Mouse (Mus musculus): Measurements from ENCODE around the gene Nbea.
"Not testable (repeated sequence)": the region's sequence is repeated elsewhere in the genome, so short reads cannot be mapped to it uniquely, and the experiment has no call there.

Gene Nbea

DNA sequence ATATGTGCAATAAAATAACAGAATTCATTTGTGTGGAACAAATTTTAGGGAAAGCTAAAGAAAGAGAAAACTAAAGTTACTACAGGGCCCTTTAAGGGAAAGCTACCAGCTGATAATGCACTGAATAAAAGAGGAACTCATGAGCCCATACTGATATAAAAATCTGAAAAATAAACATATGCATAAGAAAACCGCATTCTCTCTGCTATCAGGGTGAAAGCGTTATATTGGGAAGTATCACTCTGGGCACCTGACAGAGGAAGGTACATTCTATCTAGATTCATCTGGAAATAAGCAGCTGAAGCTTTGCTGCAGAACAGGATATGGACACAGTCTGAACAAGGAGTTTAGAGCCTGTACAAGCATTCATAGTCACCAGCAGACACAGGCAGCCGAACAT, 148.9 kb downstream of the Nbea start:
- no peak for DNase-seq (ENCODE audit: low read depth, low spot score)

DNA sequence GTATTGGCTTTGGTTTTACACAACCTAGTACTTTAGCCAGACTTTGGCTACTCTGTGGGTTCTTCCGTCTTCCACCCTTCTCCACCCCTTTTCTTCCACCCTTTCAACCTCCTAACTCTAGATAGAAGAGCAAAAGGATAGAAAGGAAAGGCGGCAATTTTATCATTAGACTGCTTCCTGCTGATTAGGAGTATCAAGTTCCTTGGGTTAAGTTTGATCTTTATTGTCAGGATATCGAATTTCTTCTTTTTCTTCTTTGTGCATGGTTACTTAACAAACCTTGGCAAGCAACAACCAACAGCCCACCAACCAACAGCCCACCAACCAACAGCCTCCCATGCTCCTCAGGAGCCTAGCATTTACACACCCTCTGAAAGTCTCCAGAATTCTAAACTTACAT, 165.0 kb downstream of the Nbea start:
- DNase-seq (ENCODE audit: low read depth, low spot score) = no peak

DNA sequence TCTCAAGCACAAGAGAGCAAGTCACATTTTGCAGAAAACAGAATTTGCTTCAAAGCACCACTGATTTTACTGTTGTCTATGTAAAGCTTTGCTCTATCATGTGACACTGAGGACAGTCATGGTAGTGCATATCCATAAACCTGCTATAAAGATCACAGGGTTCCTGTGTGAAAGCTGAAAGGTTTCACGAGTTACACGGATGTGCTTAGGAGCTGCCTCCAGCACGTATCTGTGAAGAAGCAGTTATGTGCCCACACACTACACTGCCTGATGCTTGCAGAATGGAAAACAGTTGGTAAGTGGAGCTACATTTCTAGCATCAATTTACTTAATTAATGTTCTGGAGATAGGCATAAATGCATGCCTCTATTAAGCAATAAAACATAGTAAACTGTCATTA, 172.4 kb downstream of the Nbea start:
- DNase-seq (ENCODE audit: low read depth, low spot score) = no peak

DNA sequence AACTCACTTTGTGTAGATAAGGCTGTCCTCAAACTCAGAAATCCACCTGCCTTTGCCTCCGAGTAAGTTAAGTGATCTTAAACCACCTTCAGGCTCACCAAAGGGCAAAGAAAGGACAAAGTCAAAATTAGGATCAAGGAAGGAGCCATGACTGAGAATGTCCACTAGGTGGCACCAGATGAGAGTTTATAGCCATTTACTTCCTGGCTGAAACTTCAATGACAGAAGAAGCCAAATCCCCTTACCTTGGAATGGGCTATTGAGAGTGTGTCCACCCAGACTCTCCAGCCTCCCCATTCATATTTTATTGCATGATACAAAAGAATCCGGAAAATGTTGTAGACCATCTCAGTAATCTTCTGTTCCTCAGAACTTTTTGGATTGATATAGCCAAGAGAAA, 175.5 kb downstream of the Nbea start:
- peak; percentile 39 for DNase-seq (ENCODE audit: low read depth, low spot score)

DNA sequence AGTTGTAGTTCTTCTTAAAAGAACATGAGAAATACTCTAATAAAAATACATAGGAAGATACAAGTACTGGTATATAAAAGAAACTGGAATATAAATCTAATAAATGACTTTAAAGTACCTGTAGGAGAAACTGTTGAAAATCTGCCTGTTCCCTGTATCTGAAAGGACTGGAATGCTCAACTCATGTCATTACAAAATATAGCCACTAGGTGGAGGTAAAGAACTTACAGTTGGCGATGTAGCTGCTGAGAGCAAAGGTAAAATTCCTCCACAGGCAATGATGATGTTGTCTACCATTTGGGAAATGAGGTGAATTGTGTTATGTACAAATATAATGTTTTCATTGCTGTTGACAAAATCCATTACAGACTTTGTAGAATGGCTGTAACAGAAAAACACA, 183.2 kb downstream of the Nbea start:
- DNase-seq (ENCODE audit: low read depth, low spot score) = peak; percentile 47

DNA sequence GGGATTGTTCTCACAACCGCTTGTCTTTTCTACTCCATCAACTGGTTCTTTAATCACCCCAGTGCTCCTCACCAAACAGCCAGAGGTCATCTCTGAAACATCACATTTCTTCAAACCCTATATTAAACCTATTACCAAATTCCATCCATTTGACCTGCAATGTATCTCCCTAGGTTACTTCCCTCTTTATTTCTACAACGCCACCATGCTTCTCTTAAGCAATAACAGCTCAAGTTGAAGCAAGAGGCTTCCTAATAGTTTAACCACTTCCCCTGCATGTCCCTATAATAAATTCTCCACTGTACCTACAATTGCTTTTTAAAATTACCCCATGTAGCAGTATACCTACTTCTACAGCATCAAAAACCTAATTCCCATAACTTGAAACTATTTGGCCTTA, 205.1 kb downstream of the Nbea start:
- no peak for DNase-seq (ENCODE audit: low read depth, low spot score)

DNA sequence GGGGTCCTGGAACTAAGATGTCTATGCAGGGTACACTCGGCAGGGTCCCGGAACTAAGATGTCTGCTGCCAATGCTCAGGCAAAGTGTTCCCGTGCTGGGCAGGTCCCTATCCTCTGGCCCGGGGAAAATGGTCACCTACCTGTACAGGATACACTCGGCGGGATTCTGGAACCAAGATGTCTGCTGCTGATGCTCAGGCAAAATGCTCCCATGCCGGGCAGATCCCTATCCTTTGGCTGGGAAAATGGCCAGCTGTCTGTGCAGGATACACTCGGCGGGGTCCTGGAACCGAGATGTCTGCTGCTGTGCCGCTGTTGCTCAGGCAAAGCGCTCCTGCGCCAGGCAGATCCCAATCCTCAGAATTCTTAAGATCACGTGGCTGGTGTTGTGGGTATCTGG, 206.5 kb downstream of the Nbea start:
- not testable (repeated sequence) for DNase-seq (ENCODE audit: low read depth, low spot score)

DNA sequence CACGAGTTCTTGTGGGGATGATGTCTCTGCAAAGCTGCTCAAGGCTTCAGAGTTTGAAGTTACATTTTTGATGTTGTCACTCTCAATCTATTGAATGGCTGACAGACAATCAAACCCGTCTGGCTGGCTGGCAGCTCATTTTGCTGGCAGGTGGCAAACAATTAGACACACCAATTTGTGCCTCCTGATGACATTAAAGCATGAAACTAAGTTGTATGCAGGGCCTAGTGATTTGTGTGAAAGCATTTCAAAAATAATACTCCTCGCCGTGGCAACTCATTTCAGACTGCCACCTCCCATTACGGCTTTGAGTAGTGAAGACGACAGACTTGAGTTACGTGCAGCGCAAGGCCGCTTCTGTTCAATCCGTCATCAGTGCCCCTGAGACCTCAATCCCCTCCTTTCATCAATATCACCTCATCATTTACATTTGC, 217.8 kb downstream of the Nbea start:
- DNase-seq (ENCODE audit: low read depth, low spot score) = no peak

DNA sequence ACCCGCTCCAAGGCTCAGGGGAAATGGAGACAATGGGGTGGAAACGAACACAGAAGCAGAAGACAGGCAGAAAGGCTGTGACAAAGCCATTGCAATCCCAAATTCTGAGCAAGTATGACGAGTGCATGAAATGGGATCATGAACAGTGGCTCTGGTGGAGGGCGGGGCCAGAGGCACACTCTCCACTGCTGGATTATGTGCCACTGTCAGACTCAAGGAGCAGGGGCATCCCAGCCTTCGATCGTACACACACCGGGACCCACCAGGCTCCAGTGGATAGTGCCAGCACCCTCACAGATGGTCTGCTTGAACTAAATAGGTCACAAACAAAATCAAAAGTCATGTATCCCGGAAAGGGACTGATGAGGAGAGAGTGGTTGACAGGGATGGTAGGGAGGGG, 220.5 kb downstream of the Nbea start:
- DNase-seq (ENCODE audit: low read depth, low spot score) = no peak

DNA sequence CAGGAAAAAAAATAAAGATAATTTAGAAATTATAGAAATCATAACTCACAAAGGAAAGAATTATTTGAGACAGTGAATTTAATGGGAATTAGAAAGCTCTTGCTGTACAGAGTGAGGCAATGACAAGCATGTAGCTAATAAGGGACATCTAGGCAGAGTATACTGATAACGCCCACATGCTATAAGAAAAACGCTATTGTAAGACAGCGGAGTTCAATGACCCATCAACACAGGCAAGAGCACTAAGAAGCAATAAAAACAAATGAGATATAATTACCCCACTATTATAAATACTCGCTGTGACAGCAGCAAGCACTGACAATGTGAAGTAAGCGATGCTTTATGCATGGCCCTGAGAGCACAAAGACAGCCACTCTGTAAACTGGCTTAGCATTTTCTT, 233.5 kb downstream of the Nbea start:
- DNase-seq (ENCODE audit: low read depth, low spot score) = no peak

DNA sequence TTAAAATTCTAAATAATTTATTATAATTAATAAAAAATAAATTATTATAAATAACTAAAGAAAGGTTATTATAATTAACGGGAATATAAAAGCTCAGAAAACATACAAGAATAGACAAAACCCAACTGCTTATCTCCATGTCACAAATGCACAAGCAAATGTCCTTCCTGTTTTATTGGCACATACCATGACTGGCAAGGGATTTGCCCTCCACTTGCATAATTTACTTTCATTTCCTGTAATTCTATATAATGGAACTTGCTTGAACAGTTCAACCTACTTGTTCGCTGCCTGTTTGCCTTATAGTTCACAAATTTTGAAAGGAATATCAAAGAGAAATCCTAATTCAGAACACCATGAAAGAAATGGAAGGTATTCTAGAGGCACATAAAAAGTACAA, 234.4 kb downstream of the Nbea start:
- DNase-seq (ENCODE audit: low read depth, low spot score) = no peak

DNA sequence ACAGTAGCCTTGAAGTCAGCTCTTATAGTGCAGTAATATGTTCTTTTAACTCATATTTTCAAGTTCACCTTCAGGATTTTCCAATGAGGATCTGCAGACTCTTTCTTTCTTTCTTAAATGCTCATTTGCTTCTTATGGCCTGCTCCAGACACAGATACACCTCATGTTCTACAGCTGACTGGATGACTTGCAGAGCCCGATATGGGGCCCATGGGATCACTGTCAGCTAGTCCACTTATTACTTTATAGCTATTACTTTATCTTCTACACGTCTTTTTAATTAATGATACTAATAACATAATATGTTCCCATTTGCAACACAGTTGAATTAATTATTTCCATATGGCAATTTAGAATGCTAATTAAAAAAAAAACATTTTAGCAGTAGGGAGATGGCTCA, 256.2 kb downstream of the Nbea start:
- no peak for DNase-seq (ENCODE audit: low read depth, low spot score)

DNA sequence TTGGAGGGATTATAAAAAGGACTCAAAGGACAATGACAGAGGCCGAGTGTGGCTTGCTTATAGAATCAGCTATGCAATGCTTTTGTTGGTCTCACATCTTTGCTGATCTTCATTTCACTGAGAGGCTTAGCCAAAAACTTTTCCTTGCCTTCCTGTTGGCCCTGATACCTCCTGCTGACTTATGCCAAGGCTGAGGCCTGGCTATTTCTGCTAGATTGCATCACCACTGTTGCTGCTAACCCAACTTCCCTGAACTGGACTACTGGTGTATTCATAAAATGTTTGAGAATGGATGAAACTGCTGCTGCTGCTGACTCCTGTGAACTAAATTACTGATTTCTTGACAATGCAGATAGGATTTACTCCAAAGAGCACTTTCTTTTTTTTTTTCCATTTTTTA, 274.2 kb downstream of the Nbea start:
- no peak for DNase-seq (ENCODE audit: low read depth, low spot score)

DNA sequence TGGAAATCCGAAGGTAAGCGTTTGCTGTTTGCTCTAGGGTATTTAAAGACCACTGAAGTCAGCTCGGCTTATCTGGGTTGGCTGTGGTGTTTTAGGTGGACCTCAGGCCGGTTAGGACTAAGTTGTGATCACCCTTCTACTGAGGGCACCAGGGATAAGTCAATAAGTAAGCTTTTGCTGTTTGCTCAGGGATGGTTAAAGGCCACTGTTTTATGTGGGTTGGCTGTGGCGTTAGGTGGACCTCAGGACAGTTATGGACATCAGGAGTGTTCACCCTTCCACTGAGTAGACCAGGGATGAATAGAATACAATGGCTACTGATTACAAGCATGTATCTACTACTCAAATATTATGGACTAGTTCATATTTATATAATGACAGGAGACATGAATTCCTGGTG, 292.9 kb downstream of the Nbea start:
- no peak for DNase-seq (ENCODE audit: low read depth, low spot score)

DNA sequence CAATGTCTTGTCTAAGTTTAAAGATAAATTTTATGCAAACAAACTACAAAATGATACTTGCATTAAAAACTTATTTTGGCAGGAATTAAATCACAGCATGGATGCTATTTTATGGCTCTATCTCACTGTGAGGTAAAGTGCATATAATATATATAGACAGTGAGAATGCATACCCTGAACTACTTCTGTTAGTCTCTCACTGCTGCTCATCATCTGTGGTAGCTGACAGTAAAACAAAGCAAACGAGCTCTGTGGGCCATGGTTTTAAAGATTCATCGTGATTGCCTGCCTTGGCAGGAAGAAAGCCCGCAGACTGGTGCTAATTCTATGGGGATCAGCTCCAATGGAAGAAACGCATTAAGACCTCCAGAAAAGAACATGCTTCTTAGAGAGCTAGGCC, 294.3 kb downstream of the Nbea start:
- DNase-seq (ENCODE audit: low read depth, low spot score) = no peak

DNA sequence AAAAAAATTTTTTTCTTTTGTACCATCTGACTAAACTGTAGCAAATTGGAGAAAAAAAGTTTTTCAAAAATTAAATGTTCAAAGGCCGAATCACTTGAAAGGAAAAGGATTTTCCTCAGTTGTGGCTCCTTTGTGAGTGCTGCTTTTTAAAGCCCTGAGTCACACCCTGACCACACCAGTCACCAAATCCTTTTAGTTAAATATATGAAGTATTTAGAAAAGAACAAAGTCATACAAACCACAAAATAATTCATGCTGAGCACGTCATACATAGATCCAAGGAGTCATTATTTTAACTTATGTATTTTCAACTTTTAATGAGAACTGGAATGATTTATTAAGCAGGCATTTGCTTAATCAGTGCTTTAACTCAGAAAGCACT, 295.7 kb downstream of the Nbea start:
- no peak for DNase-seq (ENCODE audit: low read depth, low spot score)

DNA sequence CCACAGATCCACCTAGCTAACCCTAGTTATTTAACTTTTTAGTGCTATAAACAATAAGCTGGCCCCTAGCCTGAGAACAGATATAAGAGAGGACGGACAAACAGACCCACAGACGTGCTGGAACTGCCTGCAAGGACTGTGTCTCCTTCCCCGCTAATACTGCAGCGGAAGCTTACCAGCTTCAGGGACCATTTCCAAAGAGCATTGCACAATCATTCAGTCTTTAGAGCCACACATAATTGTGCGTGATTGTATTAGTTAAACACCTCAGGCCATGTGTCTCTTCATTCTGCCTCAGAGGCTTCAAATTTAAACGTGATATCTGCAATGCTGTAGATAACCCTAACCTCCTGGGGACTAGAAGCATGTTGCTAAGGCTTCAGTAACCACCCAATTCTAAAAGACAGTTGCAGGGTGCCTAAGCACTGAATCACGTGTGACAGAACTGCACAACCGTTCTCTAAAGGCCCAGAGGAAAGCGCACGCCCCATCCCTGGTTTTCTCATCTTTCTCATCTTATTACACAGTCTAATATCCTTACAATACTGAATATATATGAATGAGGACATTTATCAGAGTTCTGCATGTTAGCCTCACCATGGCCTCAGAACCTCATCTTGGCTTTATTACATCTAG, 296.2 kb downstream of the Nbea start:
- DNase-seq (ENCODE audit: low read depth, low spot score) = no peak

DNA sequence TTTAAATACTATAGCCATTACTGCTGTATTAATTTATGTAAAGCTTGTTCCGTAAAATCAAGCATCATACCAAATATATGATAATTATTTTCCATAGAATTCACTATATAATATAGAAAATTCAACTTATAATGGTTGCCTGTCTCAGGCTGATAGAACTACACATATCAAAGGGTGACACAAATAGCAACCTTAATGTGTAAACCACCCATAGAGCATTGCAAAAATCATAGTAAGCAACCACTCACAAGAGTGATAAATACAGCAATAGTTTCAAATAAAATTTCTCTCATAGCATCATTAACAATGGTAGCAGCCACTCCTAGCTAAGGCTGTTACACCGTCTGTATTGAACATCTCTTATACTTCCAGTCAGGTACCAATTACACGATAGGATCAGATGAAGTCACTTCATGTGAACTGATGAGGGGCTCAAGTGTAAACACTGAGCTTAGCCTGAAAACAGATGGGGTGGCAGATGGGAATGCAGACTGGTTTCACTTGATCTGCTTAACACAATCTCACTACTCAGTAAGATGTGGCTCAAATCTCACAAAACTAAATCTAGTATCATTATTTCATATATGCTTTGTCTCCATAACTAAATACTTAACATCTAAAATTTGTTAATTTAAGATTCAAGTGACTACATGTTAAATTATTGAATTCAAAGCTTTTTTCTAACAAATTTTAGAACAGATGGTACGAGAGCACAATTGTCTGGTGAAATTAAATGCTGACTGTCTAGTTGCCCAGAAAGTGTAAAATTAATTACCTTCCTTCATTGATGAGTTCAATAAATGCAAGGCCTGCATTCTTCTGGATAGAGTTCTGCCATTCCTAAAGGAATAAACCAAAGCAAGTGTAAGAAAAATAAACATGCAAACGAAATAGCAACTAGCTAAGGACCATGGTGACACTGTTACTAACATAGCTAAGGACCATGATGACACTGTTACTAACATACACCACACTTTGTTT, 310.3 kb downstream of the Nbea start:
- DNase-seq (ENCODE audit: low read depth, low spot score) = peak; percentile 75

DNA sequence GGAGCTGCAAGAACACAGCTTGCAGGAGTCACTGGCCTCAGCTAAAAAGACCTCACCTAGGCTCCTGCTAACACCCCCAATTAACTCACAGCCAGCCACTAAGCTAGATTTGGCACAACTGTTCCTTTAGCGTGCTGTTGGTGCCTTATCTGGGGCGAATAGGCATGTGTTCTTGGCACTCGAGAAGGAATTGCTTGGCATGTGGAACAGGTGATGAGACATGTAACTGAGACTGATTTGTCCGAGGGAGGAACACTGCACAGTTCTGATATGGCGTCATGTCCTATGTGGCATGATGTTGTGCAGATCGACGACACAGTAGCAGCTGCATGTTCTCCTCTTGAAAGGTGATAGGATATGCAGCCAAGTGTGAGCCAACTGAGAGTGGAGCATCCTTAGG, 331.0 kb downstream of the Nbea start:
- DNase-seq (ENCODE audit: low read depth, low spot score) = no peak

DNA sequence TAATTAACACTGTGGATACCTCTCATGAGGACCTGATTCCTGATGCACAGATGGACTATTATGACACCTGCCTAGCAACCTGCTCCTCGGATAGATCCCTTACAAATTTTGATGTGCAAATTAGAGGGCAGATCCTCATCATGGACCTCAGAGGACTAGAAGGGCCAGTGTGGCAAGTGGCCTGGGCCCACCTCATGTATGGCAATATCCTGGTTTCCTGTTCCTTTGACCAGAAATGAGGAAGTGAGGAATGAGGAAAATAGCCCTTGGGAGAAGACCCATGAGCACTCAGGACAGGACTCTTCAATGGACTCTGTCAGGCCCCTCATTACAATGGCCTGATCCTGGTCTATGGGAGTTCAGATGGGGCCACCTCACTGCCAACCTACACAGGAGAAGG, 336.4 kb downstream of the Nbea start:
- DNase-seq (ENCODE audit: low read depth, low spot score) = no peak

DNA sequence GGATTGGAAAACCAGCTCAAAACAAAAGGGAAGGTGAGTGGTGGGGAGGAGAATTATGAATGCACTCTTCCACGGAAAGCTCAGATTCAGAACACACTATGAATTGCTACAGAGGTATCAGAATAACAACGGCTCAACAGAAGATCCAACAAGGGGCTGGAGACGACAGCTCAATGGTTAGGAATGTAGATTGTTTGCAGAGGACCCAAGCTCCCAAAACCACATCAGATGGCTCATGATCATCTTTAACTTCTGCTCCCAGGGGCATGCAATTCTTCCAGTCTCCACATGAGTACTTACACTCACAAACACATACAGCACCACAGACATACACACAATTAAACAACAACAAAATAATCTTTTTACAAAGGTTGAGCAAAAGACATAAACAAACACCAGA, 346.3 kb downstream of the Nbea start:
- DNase-seq (ENCODE audit: low read depth, low spot score) = no peak

DNA sequence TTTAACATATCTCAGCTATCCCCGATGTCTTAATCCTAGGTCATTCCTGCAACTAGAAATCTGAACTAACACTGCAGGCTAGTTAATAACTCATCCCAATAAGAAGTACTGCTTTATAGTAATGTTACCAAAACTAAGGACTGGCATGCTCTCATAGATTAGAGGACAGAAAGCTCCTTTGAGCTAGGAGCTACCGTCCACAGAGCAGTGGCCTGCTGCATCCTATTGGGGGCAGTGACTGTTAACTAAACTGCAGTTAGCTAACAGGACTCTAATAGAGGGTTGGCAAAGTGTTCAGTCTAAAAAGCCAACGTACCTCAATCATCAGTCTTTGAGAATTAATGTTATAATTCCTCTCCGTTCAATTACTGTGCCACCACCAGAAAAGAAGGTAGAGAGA, 348.3 kb downstream of the Nbea start:
- DNase-seq (ENCODE audit: low read depth, low spot score) = no peak

DNA sequence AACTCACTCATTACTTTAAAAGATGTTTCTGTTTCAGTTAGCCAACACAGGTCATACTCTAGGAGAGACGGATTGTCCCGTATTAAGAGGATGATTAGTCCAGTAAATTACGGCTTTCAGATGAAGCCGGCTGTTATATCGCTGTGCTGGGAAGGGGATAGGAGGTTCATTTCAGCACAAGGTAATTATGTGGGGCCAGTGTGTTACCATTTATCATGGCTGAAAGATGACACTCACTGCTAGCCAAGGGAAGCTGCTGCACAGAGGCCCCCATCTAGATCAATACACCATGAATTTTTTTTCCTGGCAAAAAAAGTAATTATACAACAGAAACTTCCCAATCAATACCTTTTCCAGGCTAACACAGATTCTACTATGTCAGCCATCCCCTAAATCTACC, 353.3 kb downstream of the Nbea start:
- no peak for DNase-seq (ENCODE audit: low read depth, low spot score)
